Mouse (Mus musculus) kidney, embryonic 16.5 days (tissue): ENCODE measurements at regions not wholly inside any gene's neighbourhood (a gene's known extent, or its start where the extent isn't known, plus 50 kb on each side); places are given as distances from the start of the nearest gene placed in this dataset.

Source experiments
- ATAC-seq: fragments of 200-750 bp; cut with Nextera tagmentation; 2 replicates; pipeline ENCODE4 v1.8.0; 2017; ENCODE audit warnings: moderate TSS enrichment; ENCODE audit not compliant: low FRiP score, low TSS enrichment
- H3K27ac ChIP-seq: fragments of 300-500 bp; sonication (generic); 2 replicates; pipeline ENCODE4 v1.5.1; 2014; ENCODE audit warnings: low read length
- H3K27me3 ChIP-seq: fragments of 300-500 bp; sonication (generic); 2 replicates; pipeline ENCODE4 v1.6.1; 2014; ENCODE audit warnings: low read length, control low read depth, mixed read lengths; ENCODE audit not compliant: insufficient read depth
- H3K36me3 ChIP-seq: fragments of 300-500 bp; sonication (generic); 2 replicates; pipeline ENCODE4 v1.6.1; 2014; ENCODE audit warnings: low read length, control low read depth, mixed read lengths; ENCODE audit not compliant: insufficient read depth
- H3K4me1 ChIP-seq: fragments of 300-500 bp; sonication (generic); 2 replicates; pipeline ENCODE4 v1.6.1; 2014; ENCODE audit warnings: low read length, control low read depth, mixed read lengths; ENCODE audit not compliant: insufficient read depth
- H3K4me2 ChIP-seq: fragments of 300-500 bp; sonication (generic); replicated peaks from 2 replicates; pipeline ENCODE4 v1.6.1; 2014; ENCODE audit warnings: low read depth, low read length
- H3K4me3 ChIP-seq: fragments of 300-500 bp; sonication (generic); 2 replicates; pipeline ENCODE4 v1.5.1; 2014; ENCODE audit warnings: mild to moderate bottlenecking, low read length
- H3K9ac ChIP-seq: fragments of 300-500 bp; sonication (generic); replicated peaks from 2 replicates; pipeline ENCODE4 v1.6.1; 2014; ENCODE audit warnings: low read length
- H3K9me3 ChIP-seq: fragments of 300-500 bp; sonication (generic); 2 replicates; pipeline ENCODE4 v1.6.1; 2016; ENCODE audit warnings: low read length, control low read depth
- WGBS: fragments of 180-500 bp; shearing (Covaris S2); extraction: QIAGEN DNeasy Blood & Tissue Kit; methylation state at CpG from one replicate; pipeline ENCODE4 v1.1.7; 2014; 5-methylcytosine and 5-hydroxymethylcytosine counted together

DNA sequence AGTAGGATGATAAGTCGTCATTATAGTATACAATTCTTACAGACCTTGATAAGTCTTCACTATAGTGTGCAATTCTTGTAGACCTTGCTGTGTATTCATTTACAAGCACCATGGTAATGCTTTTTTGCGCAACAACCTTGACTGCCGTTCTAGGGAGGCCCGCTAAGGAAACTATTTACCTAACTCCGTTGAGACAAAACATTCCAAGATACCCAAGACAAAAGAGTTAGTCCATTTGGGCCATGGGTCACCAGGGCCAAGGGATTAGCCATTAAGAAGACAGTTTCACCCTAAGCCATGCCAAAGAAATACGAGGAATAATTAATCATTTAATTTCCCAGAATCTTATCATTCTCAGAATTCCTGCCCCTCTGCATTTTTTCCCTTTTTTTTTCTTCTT lies 227.6 kb upstream of the Ube2e3 start:
- H3K4me1 ChIP-seq: no peaks in the 10 kb centered on the region
- no peak overlapping the region for H3K4me3 ChIP-seq
- H3K4me2 ChIP-seq: no peak overlapping the region
- no peaks in the 10 kb centered on the region for H3K9me3 ChIP-seq
- H3K27ac ChIP-seq: no peak overlapping the region
- no peak for ATAC-seq
- H3K36me3 ChIP-seq: no peaks in the 10 kb centered on the region
- no peak overlapping the region for H3K9ac ChIP-seq
- no peaks in the 10 kb centered on the region for H3K27me3 ChIP-seq
- WGBS: 82% methylated on average over 6 of the region's 6 CpGs

- H3K27ac ChIP-seq: no peak overlapping the region
- ATAC-seq: no peak
- H3K9me3 ChIP-seq: no peaks in the 10 kb centered on the region
- no peaks in the 10 kb centered on the region for H3K4me1 ChIP-seq
- WGBS: 29% methylated on average over 4 of the region's 4 CpGs
- H3K9ac ChIP-seq: no peak overlapping the region
- H3K27me3 ChIP-seq: no peaks in the 10 kb centered on the region
- no peak overlapping the region for H3K4me3 ChIP-seq
- H3K36me3 ChIP-seq: no peaks in the 10 kb centered on the region
- H3K4me2 ChIP-seq: no peak overlapping the region
These were observed 242.7 kb upstream of the Ube2e3 start for GRCm38 (mm10) chr2:78625264-78625663.

GRCm38 (mm10) chr2:78606388-78606787 lies 261.5 kb upstream of the Ube2e3 start:
- Histone ChIP-seq H3K9me3 (no peaks in the 10 kb centered on the region), H3K9ac (no peak overlapping the region), H3K36me3 (no peaks in the 10 kb centered on the region), H3K4me1 (no peaks in the 10 kb centered on the region), H3K4me2 (no peak overlapping the region), H3K27ac (no peak overlapping the region), H3K27me3 (no peaks in the 10 kb centered on the region), H3K4me3 (no peak overlapping the region)
- no peak for ATAC-seq

DNA sequence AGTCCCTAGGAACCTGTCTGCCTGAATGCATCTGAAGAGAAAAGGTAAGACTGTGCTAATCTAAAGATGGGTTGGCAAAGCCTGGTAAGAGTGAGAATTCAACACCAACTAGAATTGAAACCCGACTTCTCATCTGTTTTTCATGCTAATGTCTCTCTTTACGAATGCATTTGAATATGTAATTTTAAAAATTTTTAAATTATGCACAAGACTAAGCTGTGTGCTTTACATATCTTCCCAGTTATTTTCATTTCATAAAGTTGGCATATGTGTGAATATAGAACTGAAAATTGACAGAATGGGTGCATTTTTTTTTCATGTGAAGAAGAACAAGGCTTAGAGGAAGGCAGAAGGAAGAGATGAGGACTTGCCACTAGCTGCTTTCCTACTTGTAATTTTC lies 267.2 kb upstream of the Ube2e3 start:
- H3K36me3 ChIP-seq: no peaks in the 10 kb centered on the region
- no peak for ATAC-seq
- H3K9me3 ChIP-seq: no peaks in the 10 kb centered on the region
- H3K27ac ChIP-seq: no peak overlapping the region
- WGBS: 90% methylated on average over 2 of the region's 2 CpGs
- H3K4me2 ChIP-seq: no peak overlapping the region
- H3K27me3 ChIP-seq: no peaks in the 10 kb centered on the region
- H3K4me1 ChIP-seq: no peaks in the 10 kb centered on the region
- H3K4me3 ChIP-seq: no peak overlapping the region
- no peak overlapping the region for H3K9ac ChIP-seq

- Histone ChIP-seq H3K9me3 (no peaks in the 10 kb centered on the region), H3K4me3 (no peak overlapping the region), H3K4me2 (no peak overlapping the region), H3K27ac (no peak overlapping the region), H3K4me1 (no peaks in the 10 kb centered on the region), H3K36me3 (no peaks in the 10 kb centered on the region), H3K27me3 (no peaks in the 10 kb centered on the region), H3K9ac (no peak overlapping the region)
- WGBS: 85% methylated on average over 8 of the region's 8 CpGs
- no peak for ATAC-seq
These were observed 269.9 kb upstream of the Ube2e3 start for GRCm38 (mm10) chr2:78598039-78598438.

GRCm38 (mm10) chr2:78596251-78596650 lies 271.7 kb upstream of the Ube2e3 start:
- ATAC-seq: no peak
- Histone ChIP-seq H3K4me2 (no peak overlapping the region), H3K4me1 (no peaks in the 10 kb centered on the region), H3K36me3 (no peaks in the 10 kb centered on the region), H3K4me3 (no peak overlapping the region), H3K27ac (no peak overlapping the region), H3K9me3 (no peaks in the 10 kb centered on the region), H3K27me3 (no peaks in the 10 kb centered on the region), H3K9ac (no peak overlapping the region)
- 53% methylated on average over 2 of the region's 2 CpGs for WGBS

GRCm38 (mm10) chr2:78580013-78580412 lies 287.9 kb upstream of the Ube2e3 start:
- no peaks in the 10 kb centered on the region for H3K4me1 ChIP-seq
- WGBS: 50% methylated on average over 6 of the region's 6 CpGs
- H3K9me3 ChIP-seq: no peaks in the 10 kb centered on the region
- ATAC-seq: no peak
- H3K4me2 ChIP-seq: no peak overlapping the region
- H3K4me3 ChIP-seq: no peak overlapping the region
- H3K27ac ChIP-seq: no peak overlapping the region
- no peak overlapping the region for H3K9ac ChIP-seq
- H3K27me3 ChIP-seq: no peaks in the 10 kb centered on the region
- no peaks in the 10 kb centered on the region for H3K36me3 ChIP-seq

DNA sequence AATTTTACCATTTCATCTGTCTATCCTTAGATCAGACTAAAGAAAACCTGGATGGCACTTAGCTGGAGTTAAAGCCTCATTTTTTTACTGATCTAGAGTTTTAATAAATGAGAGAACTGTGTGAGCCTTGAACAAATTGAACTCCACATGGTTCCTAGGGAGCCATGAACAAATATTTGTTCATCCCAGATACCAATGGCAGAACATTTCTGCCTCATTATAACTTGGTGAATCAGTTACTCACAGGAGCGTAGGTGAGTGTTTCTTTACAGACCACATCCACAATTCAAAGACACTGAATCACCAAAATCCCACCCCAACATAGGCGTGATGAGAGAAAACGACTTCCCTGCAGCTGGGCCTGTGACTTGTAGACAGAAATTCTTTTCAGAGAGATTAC lies 295.4 kb upstream of the Ube2e3 start:
- H3K4me3 ChIP-seq: no peak overlapping the region
- H3K27me3 ChIP-seq: no peaks in the 10 kb centered on the region
- no peaks in the 10 kb centered on the region for H3K36me3 ChIP-seq
- H3K9ac ChIP-seq: no peak overlapping the region
- 82% methylated on average over 3 of the region's 3 CpGs for WGBS
- ATAC-seq: no peak
- no peaks in the 10 kb centered on the region for H3K4me1 ChIP-seq
- no peak overlapping the region for H3K27ac ChIP-seq
- H3K9me3 ChIP-seq: no peaks in the 10 kb centered on the region
- no peak overlapping the region for H3K4me2 ChIP-seq

- ATAC-seq: no peak
- whole genome bisulfite sequencing: 30% methylated on average over 1 of the region's 1 CpGs
- H3K9ac ChIP-seq: no peak overlapping the region
- no peak overlapping the region for H3K4me3 ChIP-seq
- H3K9me3 ChIP-seq: no peaks in the 10 kb centered on the region
- no peak overlapping the region for H3K4me2 ChIP-seq
- no peaks in the 10 kb centered on the region for H3K4me1 ChIP-seq
- H3K36me3 ChIP-seq: no peaks in the 10 kb centered on the region
- no peak overlapping the region for H3K27ac ChIP-seq
- H3K27me3 ChIP-seq: no peaks in the 10 kb centered on the region
These were observed 309.8 kb upstream of the Ube2e3 start for GRCm38 (mm10) chr2:78558128-78558527.

GRCm38 (mm10) chr2:78551085-78551484 lies 316.8 kb upstream of the Ube2e3 start:
- 87% methylated on average over 4 of the region's 4 CpGs for WGBS

More at GRCm38 (mm10) chr2:78551085-78551484, 316.8 kb upstream of the Ube2e3 start:
- Histone ChIP-seq H3K36me3 (no peaks in the 10 kb centered on the region), H3K9ac (no peak overlapping the region), H3K27ac (no peak overlapping the region), H3K27me3 (no peaks in the 10 kb centered on the region), H3K4me3 (no peak overlapping the region), H3K9me3 (no peaks in the 10 kb centered on the region), H3K4me2 (no peak overlapping the region), H3K4me1 (no peaks in the 10 kb centered on the region)
- no peak for ATAC-seq
